Mouse (Mus musculus): ENCODE data around the gene Lrrc17. TPM values are rescaled to one million over a fixed set of nuclear protein-coding genes. Genes with fewer than 3 reads are reported as not detected.
"Not testable (repeated sequence)": the region's sequence is repeated elsewhere in the genome, so short reads cannot be mapped to it uniquely, and the experiment has no call there.

Lrrc17 gene
- polyA plus RNA-seq, 1 experiment from 2014 or later = 0.81 TPM

- H3K4me1 ChIP-seq (ENCODE audit: insufficient read depth) = no peaks in the 10 kb centered on the region
- WGBS (ENCODE audit: insufficient replicate concordance) = 46% methylated on average over 6 of the region's 6 CpGs
- TF ChIP-seq CTCF (IDR thresholded peaks at IDR 0.05; ENCODE audit: low read depth) (no peak), EP300 (IDR thresholded peaks at IDR 0.05; ENCODE audit: low read depth) (no peak)
Observed at GRCm38 (mm10) chr5:21605936-21606335, 62.6 kb downstream of the Lrrc17 start.

GRCm38 (mm10) chr5:21608311-21609304 lies 65.2 kb downstream of the Lrrc17 start:
- DNase-seq = no peak
- no peak for ATAC-seq
- H3K4me3 ChIP-seq (ENCODE audit: low read depth, low read length) = no peak overlapping the region
- no peaks in the 10 kb centered on the region for H3K4me1 ChIP-seq (ENCODE audit: insufficient read depth)
- H3K27ac ChIP-seq (ENCODE audit: low read depth) = no peak overlapping the region
- H3K27me3 ChIP-seq (ENCODE audit: insufficient read depth, low read length) = no peaks in the 10 kb centered on the region
- no peak overlapping the region for H3K4me2 ChIP-seq (ENCODE audit: low read depth, low read length)
- no peaks in the 10 kb centered on the region for H3K36me3 ChIP-seq (replicated peaks; ENCODE audit: insufficient read depth, low read length)
- H3K9me3 ChIP-seq (ENCODE audit: low read length) = no peaks in the 10 kb centered on the region
- TF ChIP-seq EP300 (IDR thresholded peaks at IDR 0.05; ENCODE audit: low read depth) (no peak), CTCF (IDR thresholded peaks at IDR 0.05; ENCODE audit: low read depth) (no peak)
- no peak overlapping the region for H3K9ac ChIP-seq (replicated peaks)
- 75% methylated on average over 12 of the region's 12 CpGs for WGBS (ENCODE audit: insufficient replicate concordance)

More at GRCm38 (mm10) chr5:21605936-21606335, 62.6 kb downstream of the Lrrc17 start:
- H3K9me3 ChIP-seq (ENCODE audit: low read length) = no peaks in the 10 kb centered on the region
- H3K9ac ChIP-seq (replicated peaks) = no peak overlapping the region
- no peak overlapping the region for H3K27ac ChIP-seq (ENCODE audit: low read depth)
- no peak overlapping the region for H3K4me3 ChIP-seq (ENCODE audit: low read depth, low read length)
- H3K27me3 ChIP-seq (ENCODE audit: insufficient read depth, low read length) = no peaks in the 10 kb centered on the region
- DNase-seq (no peak), ATAC-seq (no peak)
- H3K4me2 ChIP-seq (ENCODE audit: low read depth, low read length) = no peak overlapping the region
- no peaks in the 10 kb centered on the region for H3K36me3 ChIP-seq (replicated peaks; ENCODE audit: insufficient read depth, low read length)

DNA sequence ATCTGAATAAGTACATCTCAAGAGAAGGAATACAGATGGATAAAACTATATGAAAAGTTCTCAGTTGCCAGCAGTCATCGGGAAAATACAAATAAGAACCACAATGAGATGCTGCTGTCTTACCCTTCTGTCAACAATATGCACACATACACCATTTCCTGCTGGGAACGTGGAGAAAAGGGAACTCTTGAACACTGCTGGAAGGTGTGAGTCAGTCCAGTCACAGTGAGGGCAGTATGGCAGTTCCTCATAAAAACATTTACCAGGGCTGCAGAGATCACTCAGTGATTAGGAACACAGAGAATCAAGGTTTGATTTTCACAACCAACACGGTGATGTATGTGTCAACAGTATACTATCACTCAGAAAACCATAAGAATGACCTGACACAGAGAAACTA lies 67.6 kb downstream of the Lrrc17 start:
- ATAC-seq (no peak), DNase-seq (no peak)
- Histone ChIP-seq H3K4me2 (ENCODE audit: low read depth, low read length) (no peak overlapping the region), H3K4me3 (ENCODE audit: low read depth, low read length) (no peak overlapping the region), H3K27me3 (ENCODE audit: insufficient read depth, low read length) (no peaks in the 10 kb centered on the region), H3K9me3 (ENCODE audit: low read length) (no peaks in the 10 kb centered on the region), H3K9ac (replicated peaks) (no peak overlapping the region), H3K4me1 (ENCODE audit: insufficient read depth) (no peaks in the 10 kb centered on the region), H3K27ac (ENCODE audit: low read depth) (no peak overlapping the region), H3K36me3 (replicated peaks; ENCODE audit: insufficient read depth, low read length) (no peaks in the 10 kb centered on the region)
- 29% methylated on average over 3 of the region's 3 CpGs for WGBS (ENCODE audit: insufficient replicate concordance)
- TF ChIP-seq EP300 (IDR thresholded peaks at IDR 0.05; ENCODE audit: low read depth) (no peak), CTCF (IDR thresholded peaks at IDR 0.05; ENCODE audit: low read depth) (no peak)

GRCm38 (mm10) chr5:21614299-21614698 lies 70.9 kb downstream of the Lrrc17 start:
- H3K9me3 ChIP-seq (ENCODE audit: low read length); ATAC-seq: not testable (repeated sequence)

DNA sequence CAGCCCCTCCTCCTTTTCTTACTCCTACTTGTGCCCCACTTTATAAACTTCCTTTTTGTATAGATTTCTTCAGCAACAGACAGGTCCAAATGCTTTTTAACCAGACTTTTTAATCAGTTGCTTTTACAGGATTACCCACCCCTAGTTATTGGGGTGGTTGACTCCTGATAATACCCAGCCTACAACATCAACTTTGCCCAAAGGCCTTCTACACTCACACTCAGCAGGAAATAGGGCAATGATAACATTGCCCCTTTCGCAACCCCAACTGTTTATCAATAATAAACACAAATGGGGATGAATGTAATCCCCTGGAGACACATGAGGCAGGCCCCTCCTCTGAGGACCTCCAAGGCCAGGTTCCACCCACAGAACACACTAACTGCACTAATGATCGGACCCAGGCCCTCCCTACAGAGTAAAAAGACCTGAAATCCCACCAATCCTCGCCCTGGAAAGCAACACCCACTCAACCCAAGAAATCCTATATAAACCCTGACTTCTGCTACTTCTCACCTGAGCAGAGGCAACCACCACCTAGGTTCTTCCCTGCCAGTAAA lies 73.2 kb downstream of the Lrrc17 start:
- Histone ChIP-seq H3K27ac (ENCODE audit: low read depth) (no peak overlapping the region), H3K36me3 (replicated peaks; ENCODE audit: insufficient read depth, low read length) (no peaks in the 10 kb centered on the region), H3K4me2 (ENCODE audit: low read depth, low read length) (no peak overlapping the region), H3K27me3 (ENCODE audit: insufficient read depth, low read length) (no peaks in the 10 kb centered on the region), H3K4me1 (ENCODE audit: insufficient read depth) (no peaks in the 10 kb centered on the region), H3K9me3 (ENCODE audit: low read length) (no peaks in the 10 kb centered on the region), H3K9ac (replicated peaks) (no peak overlapping the region), H3K4me3 (ENCODE audit: low read depth, low read length) (no peak overlapping the region)
- DNase-seq (no peak), ATAC-seq (no peak)
- 54% methylated on average over 3 of the region's 3 CpGs for whole genome bisulfite sequencing (ENCODE audit: insufficient replicate concordance)
- TF ChIP-seq EP300 (IDR thresholded peaks at IDR 0.05; ENCODE audit: low read depth) (no peak), CTCF (IDR thresholded peaks at IDR 0.05; ENCODE audit: low read depth) (no peak)

More at GRCm38 (mm10) chr5:21614299-21614698, 70.9 kb downstream of the Lrrc17 start:
- not testable (repeated sequence) for H3K27me3 ChIP-seq (ENCODE audit: insufficient read depth, low read length); H3K4me3 ChIP-seq (ENCODE audit: low read depth, low read length); H3K27ac ChIP-seq (ENCODE audit: low read depth); H3K9ac ChIP-seq (replicated peaks); H3K4me2 ChIP-seq (ENCODE audit: low read depth, low read length); H3K4me1 ChIP-seq (ENCODE audit: insufficient read depth); DNase-seq; H3K36me3 ChIP-seq (replicated peaks; ENCODE audit: insufficient read depth, low read length)
- 89% methylated on average over 11 of the region's 11 CpGs for WGBS (ENCODE audit: insufficient replicate concordance)

Other genes with a start within 250 kb of the Lrrc17 start
- gene Fgl2, start 170.9 kb upstream of the Lrrc17 start, polyA plus RNA-seq (2015; fragmentation: Nextera tagmentation; extraction: Ambion mirVana) = 3.2 and 3.5 TPM in 2 replicates
- 0.06 and 0.09 TPM in 2 replicates for gene Ccdc146, start 118.9 kb upstream of the Lrrc17 start, polyA plus RNA-seq (2015; fragmentation: Nextera tagmentation; extraction: Ambion mirVana)
- gene Fam185a, start 118.6 kb upstream of the Lrrc17 start, polyA plus RNA-seq (2015; fragmentation: Nextera tagmentation; extraction: Ambion mirVana) = 2.7 and 3.0 TPM in 2 replicates
- 0.05 and 0.09 TPM in 2 replicates for gene Fbxl13, start 102.1 kb downstream of the Lrrc17 start, polyA plus RNA-seq (2015; fragmentation: Nextera tagmentation; extraction: Ambion mirVana)
- 7.4 TPM in 2 replicates for gene Armc10, start 102.3 kb downstream of the Lrrc17 start, polyA plus RNA-seq (2015; fragmentation: Nextera tagmentation; extraction: Ambion mirVana)
- gene Napepld, start 157.8 kb downstream of the Lrrc17 start, polyA plus RNA-seq (2015; fragmentation: Nextera tagmentation; extraction: Ambion mirVana) = 0.53 and 0.70 TPM in 2 replicates
- 43.6 and 45.9 TPM in 2 replicates for gene Pmpcb, start 193.6 kb downstream of the Lrrc17 start, polyA plus RNA-seq (2015; fragmentation: Nextera tagmentation; extraction: Ambion mirVana)
- 25.0 and 27.1 TPM in 2 replicates for gene Dnajc2, start 241.7 kb downstream of the Lrrc17 start, polyA plus RNA-seq (2015; fragmentation: Nextera tagmentation; extraction: Ambion mirVana)
- 76.7 and 82.0 TPM in 2 replicates for gene Psmc2, start 241.7 kb downstream of the Lrrc17 start, polyA plus RNA-seq (2015; fragmentation: Nextera tagmentation; extraction: Ambion mirVana)

All from liver, postnatal 0 days (tissue).